Mouse (Mus musculus) CH12.LX (cell line): Measurements from ENCODE around the gene Cpt1a. TPM values are rescaled to one million over a fixed set of nuclear protein-coding genes. Genes with fewer than 3 reads are reported as not detected.

Experiments
- DNase-seq: peaks from one replicate; pipeline ENCODE4 v3.0.0-alpha.2; 2013; ENCODE audit errors: extremely low read depth
- H3K27ac ChIP-seq: 2 replicates; pipeline ENCODE4 v1.5.1; 2012; ENCODE audit warnings: low read depth, mild to moderate bottlenecking, control low read depth, moderate library complexity; ENCODE audit not compliant: insufficient read depth
- H3K27me3 ChIP-seq: replicated peaks from 2 replicates; pipeline ENCODE3; 2012; ENCODE audit warnings: inconsistent platforms
- H3K36me3 ChIP-seq, 2 experiments: replicated peaks in 1 of 2; 2 replicates each; pipeline versions ENCODE3 to v1.6.1; 2012; ENCODE audit warnings: inconsistent platforms in 1 of 2, low read length in 1 of 2, mild to moderate bottlenecking in 1 of 2, mixed read lengths in 1 of 2, moderate library complexity in 1 of 2; ENCODE audit not compliant: control insufficient read depth in 1 of 2, insufficient read depth in 1 of 2
- H3K4me1 ChIP-seq, 2 experiments: 2 replicates each; pipeline ENCODE4 v1.6.1; 2012; ENCODE audit warnings: inconsistent platforms in 1 of 2, moderate library complexity in 1 of 2; ENCODE audit not compliant: insufficient read depth in 2 of 2, control insufficient read depth in 1 of 2
- H3K4me2 ChIP-seq: 2 replicates; pipeline ENCODE4 v1.6.1; 2012; ENCODE audit warnings: low read depth, mild to moderate bottlenecking, control low read depth; ENCODE audit not compliant: poor library complexity, insufficient read depth, severe bottlenecking
- H3K4me3 ChIP-seq, 3 experiments: fragments of 150-350 bp in 1 of 3; sonication (generic) in 1 of 3; replicated peaks in 1 of 3; 2 replicates each; pipeline versions ENCODE3 to v1.5.1; 2011 to 2012; ENCODE audit warnings: low read depth in 2 of 3, low read length in 2 of 3, mild to moderate bottlenecking in 2 of 3, moderate library complexity in 2 of 3, control low read depth in 1 of 3, improper control_type of control experiment in 1 of 3, inconsistent platforms in 1 of 3, mixed read lengths in 1 of 3; ENCODE audit not compliant: poor library complexity in 1 of 3
- H3K79me2 ChIP-seq: replicated peaks from 2 replicates; pipeline ENCODE4 v1.6.1; 2012; ENCODE audit warnings: mild to moderate bottlenecking, moderate library complexity; ENCODE audit not compliant: control insufficient read depth, poor library complexity, insufficient read depth, severe bottlenecking; ENCODE audit errors: extremely low read depth
- H3K9ac ChIP-seq: 2 replicates; pipeline ENCODE4 v1.6.1; 2012; ENCODE audit warnings: low read depth, mild to moderate bottlenecking, control low read depth, moderate library complexity; ENCODE audit not compliant: insufficient read depth
- H3K9me3 ChIP-seq: replicated peaks from 2 replicates; pipeline ENCODE3; 2012; ENCODE audit warnings: low read length, inconsistent platforms, mixed read lengths
- CHD1 ChIP-seq: IDR thresholded peaks from 2 replicates; pipeline ENCODE4 v1.6.1; 2012; ENCODE audit warnings: low read depth, low read length, improper control_type of control experiment, inconsistent platforms
- E2F4 ChIP-seq: IDR thresholded peaks from 2 replicates; pipeline ENCODE4 v1.6.1; 2011; ENCODE audit warnings: low read depth, low read length, improper control_type of control experiment; ENCODE audit not compliant: insufficient replicate concordance
- ELF1 ChIP-seq: IDR thresholded peaks from 2 replicates; pipeline ENCODE4 v1.6.1; 2014; ENCODE audit warnings: low read depth, mild to moderate bottlenecking, inconsistent platforms, low read length, improper control_type of control experiment
- EP300 ChIP-seq: IDR thresholded peaks from 2 replicates; pipeline ENCODE4 v1.6.1; 2011; ENCODE audit warnings: low read length, improper control_type of control experiment
- JUN ChIP-seq: IDR thresholded peaks from 2 replicates; pipeline ENCODE4 v1.6.1; 2011; ENCODE audit warnings: low read depth, mild to moderate bottlenecking, low read length, improper control_type of control experiment, moderate library complexity; ENCODE audit not compliant: insufficient read depth
- KAT2A ChIP-seq: IDR thresholded peaks from 2 replicates; pipeline ENCODE4 v1.6.1; 2012; ENCODE audit warnings: low read length, improper control_type of control experiment, inconsistent platforms; ENCODE audit not compliant: insufficient replicate concordance
- MAFK ChIP-seq: IDR thresholded peaks from 2 replicates; pipeline ENCODE4 v1.6.1; 2011; ENCODE audit warnings: low read length, improper control_type of control experiment; ENCODE audit not compliant: insufficient replicate concordance
- MAZ ChIP-seq: IDR thresholded peaks from 2 replicates; pipeline ENCODE4 v1.6.1; 2012; ENCODE audit warnings: low read depth, mild to moderate bottlenecking, inconsistent platforms, low read length, improper control_type of control experiment, moderate library complexity
- MEF2A ChIP-seq: IDR thresholded peaks from 2 replicates; pipeline ENCODE4 v1.6.1; 2014; ENCODE audit warnings: low read depth, mild to moderate bottlenecking, inconsistent platforms, low read length, improper control_type of control experiment, borderline replicate concordance
- MYC ChIP-seq: IDR thresholded peaks from 2 replicates; pipeline ENCODE4 v1.6.1; 2011; ENCODE audit warnings: low read depth, mild to moderate bottlenecking, improper control_type of control experiment, low read length
- NELFE ChIP-seq: IDR thresholded peaks from 2 replicates; pipeline ENCODE4 v1.6.1; 2011; ENCODE audit warnings: low read depth, low read length, improper control_type of control experiment
- POLR2A ChIP-seq: IDR thresholded peaks from 2 replicates; pipeline ENCODE4 v1.6.1; 2011; ENCODE audit warnings: low read depth, mild to moderate bottlenecking, improper control_type of control experiment, low read length
- POLR2AphosphoS2 ChIP-seq: IDR thresholded peaks from 2 replicates; pipeline ENCODE4 v1.6.1; 2011; ENCODE audit warnings: low read depth, low read length, improper control_type of control experiment
- SMC3 ChIP-seq: IDR thresholded peaks from 2 replicates; pipeline ENCODE4 v1.6.1; 2011; ENCODE audit warnings: low read depth, low read length, improper control_type of control experiment
- TBP ChIP-seq: conservative IDR thresholded peaks from 2 replicates; pipeline ENCODE4 v1.6.1; 2011; ENCODE audit warnings: low read depth, low read length, improper control_type of control experiment
- TCF12 ChIP-seq: IDR thresholded peaks from 2 replicates; pipeline ENCODE4 v1.6.1; 2014; ENCODE audit warnings: low read depth, mild to moderate bottlenecking, inconsistent platforms, low read length, improper control_type of control experiment
- UBTF ChIP-seq: IDR thresholded peaks from 2 replicates; pipeline ENCODE4 v1.6.1; 2012; ENCODE audit warnings: low read depth, mild to moderate bottlenecking, inconsistent platforms, low read length, improper control_type of control experiment, moderate library complexity
- USF2 ChIP-seq: conservative IDR thresholded peaks from 2 replicates; pipeline ENCODE4 v1.6.1; 2011; ENCODE audit warnings: low read depth, low read length, improper control_type of control experiment
- ZC3H11A ChIP-seq: IDR thresholded peaks from 2 replicates; pipeline ENCODE4 v1.6.1; 2012; ENCODE audit warnings: low read depth, mild to moderate bottlenecking, inconsistent platforms, low read length, improper control_type of control experiment
- ZKSCAN1 ChIP-seq: IDR thresholded peaks from 2 replicates; pipeline ENCODE4 v1.6.1; 2012; ENCODE audit warnings: low read depth, inconsistent platforms, low read length, improper control_type of control experiment, borderline replicate concordance
- ZNF384 ChIP-seq: IDR thresholded peaks from 2 replicates; pipeline ENCODE4 v1.6.1; 2012; ENCODE audit warnings: low read depth, low read length, improper control_type of control experiment, inconsistent platforms
- dilution Hi-C: fragments of 300-500 bp; cut with MboI; formaldehyde crosslinking; loops from 2 replicates; pipeline ENCODE4 v1.14.3; 2020; ENCODE audit warnings: low sequenced_read_pairs; ENCODE audit not compliant: extremely low pct_unique_long_range_greater_than_20kb, extremely low pct_ligation_motif_present
- in situ Hi-C: fragments of 300-500 bp; cut with MboI; formaldehyde crosslinking; loops from 3 replicates; pipeline ENCODE4 v1.14.3; 2019; ENCODE audit warnings: low sequenced_read_pairs, low pct_ligation_motif_present, low pct_unique_long_range_greater_than_20kb, mixed read lengths
- polyA plus RNA-seq: library from polyadenylated mRNA; unstranded; fragments of >175 nt; gene quantifications from 2 replicates; pipeline ENCODE4 v1.2.1, GENCODE M21; 2012; ENCODE audit warnings: low read depth; ENCODE audit not compliant: insufficient read length
- total RNA-seq, 2 experiments: library from RNA; depleted of rRNA; stranded (reverse); fragments of 300-350 nt in 1 of 2; fragments of >200 nt in 1 of 2; gene quantifications; 2 replicates each; pipeline ENCODE4 v1.2.3; 2012 to 2014

Gene Cpt1a
- total and polyA plus RNA-seq, 3 experiments, result 0.81 to 4.5 (median 2.6) TPM

- Histone ChIP-seq H3K36me3 (no peaks in the 10 kb centered on the region), H3K27me3 (no peaks in the 10 kb centered on the region), H3K4me3 (no peak overlapping the region), H3K79me2 (no peaks in the 10 kb centered on the region), H3K9me3 (no peaks in the 10 kb centered on the region), H3K4me2 (no peak overlapping the region), H3K9ac (no peak overlapping the region), H3K4me1 (peaks cover 3 to 17% of the 10 kb centered on the region in 2 experiments; a peak in 3 of 4 replicates), H3K27ac (no peak overlapping the region)
- no peak for DNase-seq
- dilution Hi-C loops, result no loop called here
- in situ Hi-C loops, result no loop called here
- TF ChIP-seq ZKSCAN1 (no peak), MAFK (no peak), SMC3 (no peak), USF2 (no peak)
Measured at GRCm38 (mm10) chr19:3429156-3429816, 107.2 kb downstream of the Cpt1a start.

- Histone ChIP-seq H3K9me3 (no peaks in the 10 kb centered on the region), H3K36me3 (no peaks in the 10 kb centered on the region), H3K79me2 (no peaks in the 10 kb centered on the region), H3K9ac (no peak overlapping the region), H3K4me3 (no peak overlapping the region), H3K27ac (no peak overlapping the region), H3K4me1 (peaks cover 3 to 17% of the 10 kb centered on the region in 2 experiments; a peak in 3 of 4 replicates), H3K27me3 (no peaks in the 10 kb centered on the region), H3K4me2 (no peak overlapping the region)
- in situ Hi-C loops (no loop called here), dilution Hi-C loops (no loop called here)
- no peak for DNase-seq
- TF ChIP-seq MAFK (no peak), TBP (no peak), ZNF384 (no peak), POLR2A (no peak), E2F4 (no peak), ZC3H11A (no peak), POLR2AphosphoS2 (no peak), ELF1 (no peak), UBTF (no peak), EP300 (no peak), MEF2A (no peak), CHD1 (no peak), SMC3 (no peak), ZKSCAN1 (no peak), MAZ (no peak), NELFE (no peak), MYC (no peak), TCF12 (no peak), JUN (no peak), KAT2A (no peak)
Measured at GRCm38 (mm10) chr19:3431066-3431465, 108.9 kb downstream of the Cpt1a start.
